19 mouse cellular contexts compared by ENCODE assay signal in genomic region chr11:119072239-119072638, GRCm38 (mm10). TPM values are rescaled to one million over a fixed set of nuclear protein-coding genes. Genes with fewer than 3 reads are reported as not detected.
DNase-seq lines count a peak whose midpoint lies in the region; ATAC-seq and TF ChIP-seq lines count a peak whose summit lies in the region.
"Had no signal": no experiment of that assay in that cellular context is flagged by ENCODE, and none has a peak within 500 bp of the region (broad histone marks: within the 10 kb centered on the region; RNA-seq: fewer than 3 reads in every experiment).

No protein-coding gene starts in this region.

- no peak for TF ChIP-seq CTCF in lung, postnatal 0 days (IDR thresholded peaks at IDR 0.05)
- no peak for TF ChIP-seq CTCF in stomach, postnatal 0 days (IDR thresholded peaks at IDR 0.05; ENCODE audit: low read depth)

- 66% methylated on average over 7 of the region's 7 CpGs for WGBS in lung, postnatal 0 days
- 73% methylated on average over 7 of the region's 7 CpGs for WGBS in intestine, embryonic 16.5 days
- WGBS in stomach, postnatal 0 days: 70% methylated on average over 7 of the region's 7 CpGs

- H3K36me3 ChIP-seq in lung, postnatal 0 days (ENCODE audit: insufficient read depth, low read length): no peaks in the 10 kb centered on the region
- H3K36me3 ChIP-seq in intestine, embryonic 16.5 days (ENCODE audit: control insufficient read depth, insufficient read depth, low read length): no peaks in the 10 kb centered on the region
- H3K36me3 ChIP-seq in stomach, postnatal 0 days (ENCODE audit: control insufficient read depth, insufficient read depth, low read length): no peaks in the 10 kb centered on the region
- H3K36me3 ChIP-seq: forebrain, embryonic 10.5 days; hindbrain, embryonic 12.5 days; hindbrain, embryonic 15.5 days had no signal

- DNase-seq in lung, postnatal 0 days (ENCODE audit: low spot score): peak; percentile 47
- no peak for DNase-seq in lung, postnatal 4 days
- DNase-seq in stomach, postnatal 0 days (ENCODE audit: low spot score): no peak
- no peak for DNase-seq in urinary bladder, postnatal 25 days (ENCODE audit: low spot score)
- DNase-seq: adrenal gland, adult 2 months; cerebellum, adult 11-12 months; cerebellum, adult 8-10 months; gastrocnemius, adult 2 months; gastrocnemius, postnatal 25 days; heart, adult 2 months had no signal

- ATAC-seq in lung, postnatal 0 days: no peak
- peak; percentile 92 for ATAC-seq in intestine, embryonic 16.5 days
- ATAC-seq in stomach, postnatal 0 days (ENCODE audit: low FRiP score, low TSS enrichment): peak; percentile 61
- no peak for ATAC-seq in frontal cortex, adult (ENCODE audit: low TSS enrichment)
- ATAC-seq: CD4-positive, CD25-positive, alpha-beta regulatory T cell, adult 4 months; forebrain, embryonic 13.5 days; forebrain, embryonic 16.5 days had no signal

- H3K9ac ChIP-seq in lung, postnatal 0 days (replicated peaks; ENCODE audit: low read depth): no peak overlapping the region
- H3K9ac ChIP-seq in intestine, embryonic 16.5 days (ENCODE audit: low read depth, low read length): no peak overlapping the region
- no peak overlapping the region for H3K9ac ChIP-seq in stomach, postnatal 0 days (ENCODE audit: low read length)
- H3K9ac ChIP-seq: forebrain, embryonic 13.5 days; hindbrain, embryonic 12.5 days; hindbrain, embryonic 15.5 days had no signal

- no peak overlapping the region for H3K27ac ChIP-seq in lung, postnatal 0 days (ENCODE audit: low read length)
- H3K27ac ChIP-seq in intestine, embryonic 16.5 days (ENCODE audit: low read length): 0 out of 2 replicates have a peak overlapping the region, but pooled peaks have one; percentile 8
- no peak overlapping the region for H3K27ac ChIP-seq in stomach, postnatal 0 days (replicated peaks)
- H3K27ac ChIP-seq: forebrain, embryonic 10.5 days; forebrain, embryonic 13.5 days; gastrocnemius, adult 2 months; heart, adult 2 months; hindbrain, embryonic 12.5 days; hindbrain, embryonic 15.5 days had no signal

- H3K4me2 ChIP-seq in lung, postnatal 0 days (replicated peaks; ENCODE audit: low read depth, low read length): no peak overlapping the region
- H3K4me2 ChIP-seq in intestine, embryonic 16.5 days (ENCODE audit: low read depth, low read length): no peak overlapping the region
- no peak overlapping the region for H3K4me2 ChIP-seq in stomach, postnatal 0 days (replicated peaks; ENCODE audit: low read depth)
- H3K4me2 ChIP-seq: forebrain, embryonic 13.5 days; heart, embryonic 11.5 days; hindbrain, embryonic 12.5 days; hindbrain, embryonic 15.5 days had no signal

- no peak for TF ChIP-seq EP300 in lung, postnatal 0 days (IDR thresholded peaks at IDR 0.05)
- TF ChIP-seq EP300 in stomach, postnatal 0 days (optimal IDR thresholded peaks at IDR 0.05): no peak

- peaks cover 6% of the 10 kb centered on the region; the same call in 1 of the 2 replicates for H3K4me1 ChIP-seq in lung, postnatal 0 days (ENCODE audit: insufficient read depth, low read depth, low read length)
- H3K4me1 ChIP-seq in intestine, embryonic 16.5 days (ENCODE audit: control insufficient read depth, insufficient read depth, low read length): peaks cover 22% of the 10 kb centered on the region
- H3K4me1 ChIP-seq in stomach, postnatal 0 days (replicated peaks; ENCODE audit: control insufficient read depth, insufficient read depth): no peaks in the 10 kb centered on the region
- H3K4me1 ChIP-seq: hindbrain, embryonic 12.5 days had no signal

- no peak overlapping the region for H3K4me3 ChIP-seq in lung, postnatal 0 days (ENCODE audit: low read depth, low read length)
- H3K4me3 ChIP-seq in intestine, embryonic 16.5 days (ENCODE audit: low read length): no peak overlapping the region
- H3K4me3 ChIP-seq in stomach, postnatal 0 days (ENCODE audit: low read depth, low read length): no peak overlapping the region
- H3K4me3 ChIP-seq: forebrain, embryonic 10.5 days; forebrain, embryonic 13.5 days; gastrocnemius, adult 2 months; heart, adult 2 months; hindbrain, embryonic 12.5 days; hindbrain, embryonic 15.5 days had no signal

- H3K27me3 ChIP-seq in lung, postnatal 0 days (replicated peaks; ENCODE audit: insufficient read depth, low read length): no peaks in the 10 kb centered on the region
- no peaks in the 10 kb centered on the region for H3K27me3 ChIP-seq in intestine, embryonic 16.5 days (replicated peaks; ENCODE audit: control insufficient read depth, insufficient read depth, low read length)
- H3K27me3 ChIP-seq in stomach, postnatal 0 days (ENCODE audit: control insufficient read depth, insufficient read depth, low read length): no peaks in the 10 kb centered on the region
- H3K27me3 ChIP-seq: forebrain, embryonic 13.5 days; hindbrain, embryonic 15.5 days had no signal

- no peaks in the 10 kb centered on the region for H3K9me3 ChIP-seq in lung, postnatal 0 days (ENCODE audit: low read length)
- H3K9me3 ChIP-seq in intestine, embryonic 16.5 days (ENCODE audit: control insufficient read depth, low read length): no peaks in the 10 kb centered on the region
- no peaks in the 10 kb centered on the region for H3K9me3 ChIP-seq in stomach, postnatal 0 days (ENCODE audit: control insufficient read depth, low read length)
- H3K9me3 ChIP-seq: forebrain, embryonic 10.5 days; hindbrain, embryonic 15.5 days had no signal

RNA-seq across cellular contexts. Expression of gene Cbx4, which starts 13.8 kb away (rescaled TPM):
- polyA plus RNA-seq in lung, postnatal 0 days (2015; fragmentation: Nextera tagmentation; extraction: Ambion mirVana): 8.9 and 9.7 TPM in 2 replicates
- polyA plus RNA-seq in intestine, embryonic 16.5 days (2015; fragmentation: Nextera tagmentation; extraction: Ambion mirVana): 9.3 and 10.0 TPM in 2 replicates
- polyA plus RNA-seq in stomach, postnatal 0 days (2015; fragmentation: Nextera tagmentation; extraction: Ambion mirVana): 9.6 and 11.2 TPM in 2 replicates

RNA-seq across cellular contexts. Expression of gene Cbx8, which starts 31.5 kb away (rescaled TPM):
- polyA plus RNA-seq in lung, postnatal 0 days (2015; fragmentation: Nextera tagmentation; extraction: Ambion mirVana): 9.4 and 9.8 TPM in 2 replicates
- polyA plus RNA-seq in intestine, embryonic 16.5 days (2015; fragmentation: Nextera tagmentation; extraction: Ambion mirVana): 8.1 and 8.5 TPM in 2 replicates
- polyA plus RNA-seq in stomach, postnatal 0 days (2015; fragmentation: Nextera tagmentation; extraction: Ambion mirVana): 4.6 and 5.1 TPM in 2 replicates

RNA-seq across cellular contexts. Expression of gene Cbx2, which starts 49.5 kb away (rescaled TPM):
- 6.2 and 6.9 TPM in 2 replicates for polyA plus RNA-seq in lung, postnatal 0 days (2015; fragmentation: Nextera tagmentation; extraction: Ambion mirVana)
- polyA plus RNA-seq in intestine, embryonic 16.5 days (2015; fragmentation: Nextera tagmentation; extraction: Ambion mirVana): 17.8 and 18.1 TPM in 2 replicates
- 5.1 and 5.3 TPM in 2 replicates for polyA plus RNA-seq in stomach, postnatal 0 days (2015; fragmentation: Nextera tagmentation; extraction: Ambion mirVana)

Comparison
In these comparisons a context has a peak if more than half of its experiments do, and no peak if none do; other contexts are left out.
1. ATAC-seq: peak in intestine, embryonic 16.5 days (single experiment) and stomach, postnatal 0 days (single experiment); none in lung, postnatal 0 days (single experiment) and frontal cortex, adult (single experiment).